Mouse (Mus musculus) left cerebral cortex, postnatal 36 days (tissue): ENCODE results near the gene Slc22a20. TPM values are rescaled to one million over a fixed set of nuclear protein-coding genes. Genes with fewer than 3 reads are reported as not detected.

Experiments used
- DNase-seq, 2 experiments: peaks; one replicate each; pipeline ENCODE4 v3.0.0; 2021 to 2022; ENCODE audit warnings: low spot score in 2 of 2, mixed read lengths in 1 of 2
- intact Hi-C: fragments of 180-260 bp; cut with DNase I; formaldehyde crosslinking; loops from one replicate; pipeline ENCODE4 v1.15.1; 2025
- total RNA-seq, 2 experiments: library from RNA; stranded (reverse); gene quantifications; 2 replicates each; pipeline ENCODE4 v1.2.3; 2021

The Slc22a20 gene
- total RNA-seq, 2 experiments from 2014 or later, result not detected

DNA sequence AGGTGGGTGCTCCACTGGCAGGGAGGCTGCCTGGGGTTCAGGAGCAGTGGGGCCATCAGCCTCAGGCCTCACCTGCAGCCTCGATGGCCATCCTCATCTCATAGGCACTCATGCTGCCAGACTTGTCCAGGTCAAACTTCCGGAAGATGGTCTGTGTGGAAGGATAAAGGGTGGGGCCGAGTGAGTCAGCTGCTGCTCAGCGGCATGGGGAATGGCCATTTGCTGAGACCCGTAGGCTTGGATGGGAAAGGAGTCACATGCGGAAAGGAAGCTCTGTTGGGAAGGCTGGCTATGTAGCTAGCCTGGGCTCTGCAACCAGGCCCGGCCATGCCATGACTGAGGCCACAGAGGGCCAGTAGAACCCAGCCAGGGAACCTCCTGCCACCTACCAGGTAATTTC, 5.5 kb upstream of the Slc22a20 start:
- intact Hi-C loops, result no loop called here
- DNase-seq, result no peak

- intact Hi-C loops, result no loop called here
- no peak for DNase-seq
Measured at GRCm38 (mm10) chr19:5990921-5991320, 5.0 kb upstream of the Slc22a20 start.

GRCm38 (mm10) chr19:5990033-5990432, 4.1 kb upstream of the Slc22a20 start:
- DNase-seq, result no peak
- intact Hi-C loops, result no loop called here

DNA sequence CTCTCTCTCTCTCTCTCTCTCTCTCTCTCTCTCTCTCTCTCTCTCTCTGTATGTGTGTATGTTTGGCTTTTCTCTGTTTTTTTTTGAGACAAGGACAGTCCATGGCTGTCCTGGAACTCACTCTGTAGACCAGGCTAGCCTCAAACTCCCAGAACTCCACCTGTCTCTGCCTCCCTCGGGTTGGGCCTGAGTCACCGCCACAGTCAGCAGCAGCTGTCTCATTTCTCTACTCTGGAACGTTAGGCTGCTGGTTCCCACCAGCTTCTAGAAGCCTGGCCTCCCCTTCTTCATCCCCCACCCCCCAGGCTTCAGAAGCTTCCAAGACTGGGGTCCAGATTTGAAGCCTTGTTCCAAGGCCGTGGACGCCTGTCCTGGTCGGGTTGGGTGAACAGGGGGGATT, 3.6 kb upstream of the Slc22a20 start:
- no peak for DNase-seq
- intact Hi-C loops, result no loop called here

GRCm38 (mm10) chr19:5988815-5989452, 3.0 kb upstream of the Slc22a20 start:
- intact Hi-C loops, result no loop called here
- DNase-seq, result peak in 1 of 2 experiments; percentile 17

DNA sequence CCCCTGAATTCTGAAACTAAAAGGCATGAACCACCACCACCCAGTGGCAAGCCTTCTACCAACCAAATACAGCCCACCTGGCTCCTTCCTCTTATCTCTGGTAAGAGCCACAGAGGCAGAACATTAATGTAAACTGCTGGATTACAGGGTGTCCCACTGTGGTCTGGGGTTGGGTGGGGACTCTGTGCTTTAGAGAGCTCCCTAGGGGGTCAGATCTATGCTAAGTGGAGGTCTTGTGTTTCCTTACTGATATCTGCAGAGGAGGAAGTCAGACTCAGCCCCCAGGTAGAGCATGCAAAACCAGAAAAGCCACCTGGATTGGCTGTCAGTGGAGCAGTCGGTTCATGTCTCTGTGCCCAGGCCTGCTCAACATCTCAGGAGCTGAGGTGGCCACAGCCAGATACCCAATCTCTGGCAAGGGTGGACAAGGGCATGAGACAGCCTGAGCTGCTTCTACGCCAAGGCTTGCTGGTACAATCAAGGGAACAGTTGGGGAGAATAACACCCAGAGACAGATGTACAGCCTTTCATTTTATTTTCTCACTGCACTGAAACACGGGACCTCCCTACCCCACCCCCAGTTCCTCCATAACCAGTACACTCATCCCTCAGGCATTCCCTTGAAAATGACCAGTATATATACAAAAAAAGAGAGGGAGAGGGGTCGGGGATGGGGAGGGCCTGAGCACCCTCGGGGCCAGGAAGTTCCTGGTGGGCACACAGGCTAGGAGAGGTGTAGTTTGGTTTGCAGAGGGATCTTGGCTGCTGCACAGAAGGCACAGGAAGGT, 2.3 kb upstream of the Slc22a20 start:
- DNase-seq, result no peak
- intact Hi-C loops, result no loop called here

DNA sequence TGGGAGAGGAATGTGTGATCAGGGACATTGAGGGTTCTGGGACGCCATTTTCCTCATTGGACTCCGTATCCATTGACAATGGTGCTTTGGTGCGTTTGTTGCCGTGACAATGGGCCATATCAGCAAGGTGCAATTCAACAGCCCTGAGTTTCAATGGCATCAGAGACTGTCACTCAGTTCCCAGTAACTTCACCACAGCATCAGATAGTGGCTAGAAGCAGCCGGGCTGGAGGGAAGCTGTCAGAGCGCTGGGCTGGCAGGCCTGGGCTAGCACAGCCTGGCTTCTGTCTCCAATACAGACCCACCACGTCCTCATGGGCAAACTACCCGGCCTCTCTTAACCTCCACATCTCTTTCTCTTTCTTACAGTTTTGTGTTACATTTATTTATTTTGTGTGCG, 5.5 kb downstream of the Slc22a20 start:
- intact Hi-C loops, result no loop called here
- no peak for DNase-seq

DNA sequence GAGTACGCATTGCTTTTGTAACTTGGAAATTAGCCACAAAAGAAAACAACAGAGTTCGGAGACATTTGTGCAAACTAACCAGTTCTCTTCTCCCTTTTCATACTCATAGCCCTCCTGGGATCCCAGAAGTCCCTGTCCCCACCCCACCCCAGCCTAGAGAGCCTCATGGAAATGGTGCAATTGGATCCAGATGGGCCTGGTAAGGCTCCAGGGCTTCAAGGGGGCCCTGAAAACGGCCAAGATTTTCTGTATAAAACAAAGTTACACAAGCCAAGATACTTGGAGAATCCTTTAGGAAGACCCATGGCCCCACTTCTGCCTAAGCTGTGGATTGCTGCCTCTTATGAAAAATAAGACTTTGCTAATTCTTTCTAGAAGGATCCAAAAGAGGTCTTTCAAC, 8.2 kb downstream of the Slc22a20 start:
- DNase-seq, result no peak
- intact Hi-C loops, result no loop called here

- DNase-seq, result no peak
- intact Hi-C loops, result no loop called here
Measured at GRCm38 (mm10) chr19:5975676-5976075, 10.3 kb downstream of the Slc22a20 start.

GRCm38 (mm10) chr19:5975112-5975511, 10.8 kb downstream of the Slc22a20 start:
- intact Hi-C loops, result no loop called here
- DNase-seq, result no peak

- DNase-seq, result no peak
- intact Hi-C loops, result no loop called here
Measured at GRCm38 (mm10) chr19:5967664-5968063, 18.3 kb downstream of the Slc22a20 start.

- intact Hi-C loops, result no loop called here
- no peak for DNase-seq
Measured at GRCm38 (mm10) chr19:5966786-5967185, 19.2 kb downstream of the Slc22a20 start.

- DNase-seq, result no peak
- intact Hi-C loops, result loop anchor here (1.0 to 2.0 kb wide), 2 partner anchors 52 to 79 kb away; no protein-coding TSS in a partner anchor
Measured at GRCm38 (mm10) chr19:5965910-5966309, 20.0 kb downstream of the Slc22a20 start.

- peak; percentile 35 to 38 for DNase-seq
- intact Hi-C loops, result loop anchor here (1.0 to 2.0 kb wide), 2 partner anchors 53 to 80 kb away; no protein-coding TSS in a partner anchor
Measured at GRCm38 (mm10) chr19:5965280-5965679, 20.7 kb downstream of the Slc22a20 start.

- DNase-seq, result no peak
- intact Hi-C loops, result loop anchor here (1.0 to 2.0 kb wide), 2 partner anchors 53 to 80 kb away; no protein-coding TSS in a partner anchor
Measured at GRCm38 (mm10) chr19:5964804-5965203, 21.1 kb downstream of the Slc22a20 start.

DNA sequence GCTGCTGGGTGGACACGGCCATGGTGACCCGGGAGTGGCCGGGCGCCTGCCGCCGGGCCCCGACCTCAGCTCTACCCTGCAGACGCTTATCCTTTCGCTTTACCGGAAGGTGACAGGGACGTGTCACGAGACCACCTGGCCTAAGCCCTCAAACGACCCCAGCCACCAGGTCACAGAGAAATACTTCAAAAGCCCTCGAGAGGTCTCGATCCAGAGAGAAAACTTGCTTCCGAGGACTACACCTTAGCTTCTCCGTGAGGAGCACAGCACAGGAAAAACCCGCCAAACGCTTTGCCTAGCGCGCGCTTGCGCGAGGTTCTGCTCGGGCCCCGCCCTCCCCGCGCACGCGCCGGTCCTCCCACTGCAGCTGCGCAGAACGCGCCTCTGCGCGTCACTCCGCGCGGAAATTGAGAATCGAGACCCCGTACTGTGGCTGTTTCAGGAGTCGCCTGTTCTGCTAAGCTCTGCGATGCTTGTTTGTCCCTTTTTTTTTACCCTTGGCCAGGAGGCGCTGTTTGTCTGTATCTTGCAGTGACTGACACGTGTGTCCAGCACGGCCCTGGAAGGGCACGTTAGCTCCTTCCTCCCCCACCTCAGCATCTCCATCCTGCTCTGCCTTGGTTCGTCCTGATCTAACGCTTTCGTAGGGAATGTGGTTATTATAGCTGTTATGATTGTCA, 21.9 kb downstream of the Slc22a20 start, which contains the start of gene Pola2:
Gene Pola2 (minus strand): TSS at position 320 of the 680 bp plus-strand sequence.
- intact Hi-C loops, result loop anchor here (2.0 kb wide), 1 partner anchor 81 kb away; no protein-coding TSS in a partner anchor
- peak; percentile 88 to 90 for DNase-seq

DNA sequence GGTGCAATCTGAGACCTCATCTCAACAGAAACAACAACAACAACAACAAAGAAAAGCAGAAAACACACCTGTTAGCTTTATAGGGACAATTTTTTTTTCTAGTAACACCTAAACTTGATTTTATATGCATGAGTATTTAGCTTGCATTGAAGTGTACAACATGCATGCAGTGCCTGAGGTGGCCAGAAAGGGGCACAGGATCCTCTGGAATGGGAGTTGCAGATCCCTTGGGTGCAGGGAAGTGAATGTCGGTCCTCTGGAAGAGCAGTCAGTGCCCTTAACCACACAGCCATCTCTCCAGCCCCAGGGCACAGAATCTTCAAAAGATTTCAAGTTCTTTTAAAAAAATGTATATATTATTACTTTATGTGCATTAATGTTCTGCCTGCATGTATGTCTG, 23.3 kb downstream of the Slc22a20 start:
- intact Hi-C loops, result no loop called here
- DNase-seq, result no peak

GRCm38 (mm10) chr19:5957371-5957770, 28.6 kb downstream of the Slc22a20 start:
- intact Hi-C loops, result no loop called here
- DNase-seq, result no peak

GRCm38 (mm10) chr19:5956685-5957084, 29.3 kb downstream of the Slc22a20 start:
- peak; percentile 63 to 76 for DNase-seq
- intact Hi-C loops, result loop anchor here (1.0 kb wide), 1 partner anchor 32 kb away; the partner anchor contains the start of gene Cdc42ep2
